Mouse (Mus musculus): ENCODE data around the gene Acap2. TPM values are rescaled to one million over a fixed set of nuclear protein-coding genes. Genes with fewer than 3 reads are reported as not detected.
A peak's percentile ranks its signal among the peaks of the same experiment; 100 is the strongest.

Acap2 gene
- polyA plus RNA-seq (2012; ENCODE audit: insufficient read depth, insufficient read length, missing spikeins) = 55.2 and 62.9 TPM in 2 replicates

DNA sequence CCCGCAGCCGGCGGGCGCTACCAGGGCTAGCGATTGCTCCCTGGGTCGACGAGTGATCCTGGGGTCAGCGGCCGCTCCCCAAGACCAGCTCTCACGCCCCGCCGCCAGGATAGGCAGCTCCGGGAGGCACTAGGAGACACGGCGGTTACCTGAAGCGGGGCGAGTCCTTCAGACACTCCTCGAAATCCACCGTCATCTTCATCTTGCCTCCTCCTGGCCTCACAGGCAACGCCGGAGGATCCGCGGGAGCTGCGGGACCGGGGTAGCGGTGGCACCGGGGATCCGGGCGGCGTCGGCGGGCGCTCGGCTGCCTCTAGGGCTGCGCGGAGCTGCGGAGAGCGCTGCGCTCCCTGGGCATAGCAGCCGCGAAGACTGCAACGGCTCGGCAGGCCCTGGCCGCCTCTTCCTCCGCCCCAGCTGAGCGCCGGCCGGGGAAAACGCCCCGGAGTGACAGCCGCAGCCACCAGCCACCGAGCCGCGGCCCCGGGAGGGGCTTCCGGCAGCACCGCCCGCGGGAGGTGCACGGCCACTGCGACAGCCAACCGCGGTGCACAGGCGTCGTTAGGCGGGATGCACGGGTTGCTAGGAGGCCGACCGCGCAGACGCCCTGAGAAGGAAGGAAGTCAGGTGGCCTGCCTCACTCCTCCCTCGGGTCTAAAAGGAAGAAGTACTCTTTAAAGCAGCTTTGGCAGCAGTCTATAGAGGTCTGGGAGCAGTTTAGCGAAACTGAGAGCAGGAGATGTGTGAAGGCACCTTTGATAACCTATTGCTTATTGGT is at the start of gene Acap2:
Acap2 (minus strand) TSS at position 456 of the 778 bp plus-strand sequence.
- Histone ChIP-seq H3K4me3 (ENCODE audit: insufficient read depth, low read length) (peak within 1 kb of the TSS; percentile 78), H3K4me1 (ENCODE audit: control insufficient read depth, insufficient read depth, low read length) (peaks cover 15% of the 10 kb centered on the region), H3K27ac (ENCODE audit: insufficient read depth, low read depth, low read length) (peak within 1 kb of the TSS; percentile 96)
- no peak for TF ChIP-seq CTCF (IDR thresholded peaks at IDR 0.05; ENCODE audit: low read depth, low read length)
- peak; percentile 89; the same call in 1 of the 2 replicates for TF ChIP-seq POLR2A (IDR thresholded peaks at IDR 0.05; ENCODE audit: borderline replicate concordance, low read depth, low read length)

DNA sequence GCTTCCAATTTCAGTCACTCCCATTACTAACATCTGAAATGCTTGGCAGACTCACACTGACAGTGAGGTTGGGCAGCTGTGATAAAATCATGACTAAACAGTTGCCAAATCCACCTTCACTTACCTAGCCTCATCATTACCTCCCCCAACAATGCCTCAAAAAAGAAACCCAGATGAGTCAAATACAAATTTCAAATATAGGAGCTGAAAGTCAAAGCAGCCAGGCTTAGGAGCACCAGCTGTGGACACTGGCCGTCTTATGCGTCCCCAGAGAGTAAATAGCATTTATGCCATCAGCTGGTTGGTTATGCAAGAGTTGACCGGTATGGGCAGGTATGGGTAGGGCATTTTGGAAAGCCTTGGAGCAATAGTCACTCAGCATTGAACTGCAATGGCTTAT is 48.4 kb upstream of the Acap2 start:
- Histone ChIP-seq H3K4me1 (ENCODE audit: control insufficient read depth, insufficient read depth, low read length) (no peaks in the 10 kb centered on the region), H3K4me3 (ENCODE audit: insufficient read depth, low read length) (no peak overlapping the region), H3K27ac (ENCODE audit: insufficient read depth, low read depth, low read length) (no peak overlapping the region)
- TF ChIP-seq CTCF (IDR thresholded peaks at IDR 0.05; ENCODE audit: low read depth, low read length) = no peak
- TF ChIP-seq POLR2A (IDR thresholded peaks at IDR 0.05; ENCODE audit: borderline replicate concordance, low read depth, low read length) = no peak

DNA sequence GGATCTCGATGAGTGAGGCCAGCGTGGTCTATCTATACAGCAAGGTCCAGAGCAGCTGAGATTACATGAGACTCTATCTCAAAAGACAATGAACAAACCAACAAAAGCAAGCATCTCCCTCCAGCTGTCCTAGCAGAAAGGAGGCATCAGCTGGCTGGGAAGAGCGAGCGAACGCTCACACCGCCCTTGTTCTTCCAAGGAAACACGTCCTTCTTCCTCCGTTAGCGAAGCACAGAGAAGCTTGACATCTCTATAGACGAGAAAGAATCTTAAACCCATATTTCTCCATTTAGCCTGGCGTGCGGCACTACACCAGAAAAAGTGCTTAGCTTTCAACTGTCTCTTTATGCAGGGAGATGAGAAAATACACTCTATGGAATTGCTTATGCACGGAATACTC is 47.7 kb upstream of the Acap2 start:
- no peak overlapping the region for H3K27ac ChIP-seq (ENCODE audit: insufficient read depth, low read depth, low read length)
- H3K4me3 ChIP-seq (ENCODE audit: insufficient read depth, low read length) = no peak overlapping the region
- TF ChIP-seq POLR2A (IDR thresholded peaks at IDR 0.05; ENCODE audit: borderline replicate concordance, low read depth, low read length) = no peak
- no peaks in the 10 kb centered on the region for H3K4me1 ChIP-seq (ENCODE audit: control insufficient read depth, insufficient read depth, low read length)

DNA sequence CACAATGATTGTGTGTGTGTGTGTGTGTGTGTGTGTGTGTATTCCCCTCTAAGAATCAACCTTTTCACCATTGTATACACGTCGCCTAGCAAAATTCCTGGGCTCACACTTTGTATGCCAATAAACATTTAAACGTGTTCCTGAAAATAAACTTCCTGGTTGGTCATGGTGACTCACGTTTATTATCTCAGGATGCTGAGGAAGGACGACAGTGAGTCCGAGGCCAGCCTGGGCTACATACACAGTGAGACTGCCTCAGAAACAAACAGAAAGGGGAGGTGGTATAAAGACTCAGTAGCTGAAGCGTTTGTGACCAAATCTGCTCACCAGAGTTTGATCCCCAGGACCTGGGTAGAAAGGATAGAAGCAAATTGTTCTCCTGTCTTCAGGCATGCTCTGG is 46.4 kb upstream of the Acap2 start:
- Histone ChIP-seq H3K4me1 (ENCODE audit: control insufficient read depth, insufficient read depth, low read length) (no peaks in the 10 kb centered on the region), H3K4me3 (ENCODE audit: insufficient read depth, low read length) (no peak overlapping the region), H3K27ac (ENCODE audit: insufficient read depth, low read depth, low read length) (no peak overlapping the region)
- TF ChIP-seq POLR2A (IDR thresholded peaks at IDR 0.05; ENCODE audit: borderline replicate concordance, low read depth, low read length) (no peak), CTCF (IDR thresholded peaks at IDR 0.05; ENCODE audit: low read depth, low read length) (no peak)

DNA sequence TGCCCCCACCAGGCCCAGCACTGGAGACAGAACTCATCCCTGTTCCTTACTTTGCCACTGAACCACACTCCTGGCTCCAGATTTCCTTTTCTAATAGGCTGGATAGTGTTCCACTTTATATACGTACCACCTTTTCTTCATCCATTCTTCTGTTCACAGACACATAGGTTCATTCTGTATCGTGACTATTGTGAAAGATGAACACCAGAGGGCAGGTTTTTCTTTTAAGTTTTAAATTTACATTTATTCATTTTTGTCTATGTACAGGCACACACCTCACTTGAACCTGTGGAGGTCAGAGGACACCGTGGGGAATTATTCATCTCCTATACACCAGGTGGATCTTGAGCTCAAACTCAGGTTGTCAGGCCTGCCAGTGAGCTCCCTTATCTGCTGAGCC is 43.0 kb upstream of the Acap2 start:
- no peak overlapping the region for H3K4me3 ChIP-seq (ENCODE audit: insufficient read depth, low read length)
- no peak overlapping the region for H3K27ac ChIP-seq (ENCODE audit: insufficient read depth, low read depth, low read length)
- TF ChIP-seq CTCF (IDR thresholded peaks at IDR 0.05; ENCODE audit: low read depth, low read length) (no peak), POLR2A (IDR thresholded peaks at IDR 0.05; ENCODE audit: borderline replicate concordance, low read depth, low read length) (no peak)

DNA sequence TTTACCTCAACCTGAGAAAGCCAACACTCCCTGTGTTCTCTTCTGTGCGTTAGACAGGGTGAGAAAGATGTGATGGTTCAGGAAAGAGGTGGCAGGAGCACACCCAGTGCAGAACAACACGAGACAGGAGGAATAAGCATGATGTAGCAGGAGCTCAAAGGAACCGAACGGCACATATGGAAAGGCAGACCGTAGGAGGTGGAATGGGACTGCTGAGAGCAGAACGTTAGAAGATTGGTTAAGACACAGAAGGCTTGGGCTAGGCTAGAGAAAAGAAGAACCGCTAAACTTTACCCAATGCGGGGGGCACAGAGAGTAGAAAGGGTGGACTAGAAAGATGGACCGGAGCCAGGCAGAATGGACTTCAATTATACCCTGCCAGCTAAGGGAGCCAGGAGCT is 40.4 kb upstream of the Acap2 start:
- H3K4me3 ChIP-seq (ENCODE audit: insufficient read depth, low read length) = no peak overlapping the region
- TF ChIP-seq CTCF (IDR thresholded peaks at IDR 0.05; ENCODE audit: low read depth, low read length) = no peak
- TF ChIP-seq POLR2A (IDR thresholded peaks at IDR 0.05; ENCODE audit: borderline replicate concordance, low read depth, low read length) = no peak
- H3K27ac ChIP-seq (ENCODE audit: insufficient read depth, low read depth, low read length) = no peak overlapping the region
- H3K4me1 ChIP-seq (ENCODE audit: control insufficient read depth, insufficient read depth, low read length) = no peaks in the 10 kb centered on the region

More for the DNA sequence above, 43.0 kb upstream of the Acap2 start:
- H3K4me1 ChIP-seq (ENCODE audit: control insufficient read depth, insufficient read depth, low read length) = no peaks in the 10 kb centered on the region

DNA sequence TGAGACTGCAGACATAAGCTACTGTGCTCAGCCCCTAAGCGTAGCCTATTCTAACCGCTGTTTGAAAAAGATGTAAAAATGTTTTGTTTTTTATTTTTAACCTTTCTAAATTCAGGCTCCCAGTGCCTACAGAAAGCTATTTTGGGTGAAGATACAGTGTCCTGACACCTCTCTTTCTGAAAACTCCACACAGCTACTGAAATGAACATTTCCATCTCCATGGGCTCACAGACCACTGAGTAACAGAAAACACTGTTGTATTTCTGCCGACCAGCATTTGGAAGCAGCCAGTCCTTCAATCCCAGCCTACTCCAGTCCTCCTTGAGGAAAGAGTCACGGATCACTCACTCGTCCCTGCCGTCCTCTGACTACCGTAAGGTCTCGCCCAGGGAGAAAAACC is 39.5 kb upstream of the Acap2 start:
- Histone ChIP-seq H3K4me3 (ENCODE audit: insufficient read depth, low read length) (no peak overlapping the region), H3K27ac (ENCODE audit: insufficient read depth, low read depth, low read length) (no peak overlapping the region), H3K4me1 (ENCODE audit: control insufficient read depth, insufficient read depth, low read length) (peaks cover 3% of the 10 kb centered on the region; the same call in 1 of the 2 replicates)
- TF ChIP-seq POLR2A (IDR thresholded peaks at IDR 0.05; ENCODE audit: borderline replicate concordance, low read depth, low read length) = no peak
- TF ChIP-seq CTCF (IDR thresholded peaks at IDR 0.05; ENCODE audit: low read depth, low read length) = no peak

DNA sequence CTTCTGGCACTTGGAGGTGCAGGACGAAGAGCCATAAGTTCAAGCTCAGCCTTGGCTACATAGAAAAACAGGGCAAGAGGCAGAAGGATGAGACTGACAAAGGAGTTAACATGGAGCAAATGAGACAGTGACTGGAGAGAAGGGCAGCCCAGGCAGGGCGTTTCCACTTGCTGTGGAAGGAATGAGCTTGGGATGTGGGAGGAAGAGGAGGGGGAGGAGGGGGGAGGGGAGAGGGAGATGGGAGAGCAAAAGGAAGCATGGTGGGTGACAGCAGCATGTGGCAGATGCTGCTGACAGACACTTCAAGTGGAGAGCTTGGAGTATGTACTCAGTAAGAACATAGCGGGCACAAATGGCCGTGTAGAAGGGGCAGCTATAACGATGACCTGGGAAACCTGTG is 37.2 kb upstream of the Acap2 start:
- H3K4me3 ChIP-seq (ENCODE audit: insufficient read depth, low read length) = no peak overlapping the region
- H3K4me1 ChIP-seq (ENCODE audit: control insufficient read depth, insufficient read depth, low read length) = peaks cover 17% of the 10 kb centered on the region
- H3K27ac ChIP-seq (ENCODE audit: insufficient read depth, low read depth, low read length) = no peak overlapping the region
- TF ChIP-seq POLR2A (IDR thresholded peaks at IDR 0.05; ENCODE audit: borderline replicate concordance, low read depth, low read length) = no peak
- no peak for TF ChIP-seq CTCF (IDR thresholded peaks at IDR 0.05; ENCODE audit: low read depth, low read length)

DNA sequence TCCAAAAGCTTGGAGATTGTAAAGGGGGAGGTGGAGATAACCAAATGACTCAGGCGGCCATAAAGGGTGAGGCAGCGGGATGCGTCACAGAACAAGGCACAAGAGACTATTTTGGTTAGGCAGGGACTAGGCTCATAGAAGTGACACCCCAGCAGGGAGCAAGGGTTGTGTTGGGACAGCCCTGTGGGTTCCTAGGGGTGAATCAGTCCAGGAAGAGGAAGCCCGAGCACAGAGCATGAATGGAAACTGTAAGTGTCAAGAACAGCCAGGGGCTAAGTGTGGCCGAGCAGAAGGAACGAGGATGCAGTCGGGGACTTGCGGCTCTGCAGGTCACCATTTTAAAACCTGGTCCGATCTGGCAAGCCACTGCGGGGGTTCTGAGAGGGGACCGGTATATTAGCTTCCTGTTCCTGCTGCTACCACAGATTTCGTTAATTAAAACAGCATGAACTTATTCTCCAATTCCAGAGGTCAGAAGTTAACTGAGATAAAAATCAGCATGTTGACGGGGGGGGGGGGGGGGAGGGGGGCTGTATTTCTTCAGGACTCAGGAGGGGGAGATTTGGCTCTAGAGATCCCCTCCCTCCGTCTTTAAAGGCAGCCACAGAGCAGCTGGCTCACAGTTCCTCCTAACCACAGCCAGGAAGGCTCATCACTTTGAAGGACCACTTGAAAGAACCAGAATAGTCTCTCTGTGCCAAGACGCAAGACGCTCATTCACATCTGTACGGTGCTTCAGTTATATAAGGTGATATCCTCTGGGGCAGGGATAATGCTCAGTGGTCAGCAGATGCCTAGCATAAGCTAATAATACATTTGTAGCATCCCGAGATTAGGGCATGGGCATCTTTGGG is 34.6 kb upstream of the Acap2 start:
- Histone ChIP-seq H3K4me1 (ENCODE audit: control insufficient read depth, insufficient read depth, low read length) (peaks cover 22% of the 10 kb centered on the region), H3K4me3 (ENCODE audit: insufficient read depth, low read length) (peak overlapping the region; percentile 54), H3K27ac (ENCODE audit: insufficient read depth, low read depth, low read length) (peak overlapping the region; percentile 68)
- TF ChIP-seq CTCF (IDR thresholded peaks at IDR 0.05; ENCODE audit: low read depth, low read length) (no peak), POLR2A (IDR thresholded peaks at IDR 0.05; ENCODE audit: borderline replicate concordance, low read depth, low read length) (no peak)

Measured in bone marrow macrophage, adult 2 months (primary cell).